In genomic region chr5:75154621-75155235, GRCm38 (mm10) we compare ENCODE assay signal across 8 mouse cellular contexts. TPM values are rescaled to one million over a fixed set of nuclear protein-coding genes. Genes with fewer than 3 reads are reported as not detected.
A peak's percentile ranks its signal among the peaks of the same experiment; 100 is the strongest.
DNase-seq lines count a peak whose midpoint lies in the region; ATAC-seq and TF ChIP-seq lines count a peak whose summit lies in the region.

No protein-coding gene starts in this region.

- H3K27me3 ChIP-seq in CH12.LX (replicated peaks) = peaks cover 20% of the 10 kb centered on the region
- H3K27me3 ChIP-seq in kidney, adult 2 months (replicated peaks; ENCODE audit: control insufficient read depth, insufficient read depth, low read length) = peaks cover 10% of the 10 kb centered on the region
- H3K27me3 ChIP-seq in lung, postnatal 0 days (replicated peaks; ENCODE audit: insufficient read depth, low read length) = peaks cover 37% of the 10 kb centered on the region

- H3K9me3 ChIP-seq in CH12.LX (replicated peaks; ENCODE audit: low read length) = peaks cover 11% of the 10 kb centered on the region
- H3K9me3 ChIP-seq in lung, postnatal 0 days (ENCODE audit: low read length) = no peaks in the 10 kb centered on the region

- TF ChIP-seq POLR2A in CH12.LX (IDR thresholded peaks at IDR 0.05; ENCODE audit: low read depth, low read length) = no peak
- no peak for TF ChIP-seq POLR2A in bone marrow macrophage, adult 2 months (IDR thresholded peaks at IDR 0.05; ENCODE audit: borderline replicate concordance, low read depth, low read length)
- no peak for TF ChIP-seq POLR2A in kidney, adult 2 months (IDR thresholded peaks at IDR 0.05; ENCODE audit: low read depth, low read length)

- dilution Hi-C loops in CH12.LX (cut with MboI; ENCODE audit: extremely low pct_ligation_motif_present, extremely low pct_unique_long_range_greater_than_20kb, low sequenced_read_pairs) = no loop called here

- peaks cover 0 to 22% of the 10 kb centered on the region in 2 experiments; a peak in 2 of 4 replicates for H3K4me1 ChIP-seq in CH12.LX (ENCODE audit: control insufficient read depth in 1 of 2, insufficient read depth in 2 of 2)
- peaks cover 9% of the 10 kb centered on the region; the same call in 1 of the 2 replicates for H3K4me1 ChIP-seq in bone marrow macrophage, adult 2 months (ENCODE audit: control insufficient read depth, insufficient read depth, low read length)
- no peaks in the 10 kb centered on the region; the same call in 1 of the 2 replicates for H3K4me1 ChIP-seq in kidney, adult 2 months (ENCODE audit: control insufficient read depth, insufficient read depth, low read length)
- H3K4me1 ChIP-seq in lung, postnatal 0 days (ENCODE audit: insufficient read depth, low read depth, low read length) = no peaks in the 10 kb centered on the region; the same call in 1 of the 2 replicates

- WGBS in kidney, adult 2 months = 1% methylated on average over 21 of the region's 21 CpGs
- 5% methylated on average over 21 of the region's 21 CpGs for WGBS in lung, postnatal 0 days

- peak overlapping the region in 1 of 3 experiments; percentile 29 for H3K4me3 ChIP-seq in CH12.LX (replicated peaks in 1 of 3; ENCODE audit: low read depth in 2 of 3, low read length in 2 of 3, poor library complexity in 1 of 3)
- H3K4me3 ChIP-seq in bone marrow macrophage, adult 2 months (ENCODE audit: insufficient read depth, low read length) = peak overlapping the region; percentile 49; the same call in 1 of the 2 replicates
- peak overlapping the region; percentile 56 for H3K4me3 ChIP-seq in kidney, adult 2 months (ENCODE audit: insufficient read depth, low read depth, low read length)
- H3K4me3 ChIP-seq in lung, postnatal 0 days (ENCODE audit: low read depth, low read length) = peak overlapping the region; percentile 43

- no peak for TF ChIP-seq EP300 in CH12.LX (IDR thresholded peaks at IDR 0.05; ENCODE audit: low read length)
- no peak for TF ChIP-seq EP300 in lung, postnatal 0 days (IDR thresholded peaks at IDR 0.05)

- H3K79me2 ChIP-seq in CH12.LX (replicated peaks; ENCODE audit: control insufficient read depth, extremely low read depth, insufficient read depth, poor library complexity, severe bottlenecking) = no peaks in the 10 kb centered on the region

- DNase-seq in CH12.LX (ENCODE audit: extremely low read depth) = peak; percentile 21
- DNase-seq in gastrocnemius, postnatal 36 days = peak; percentile 54
- DNase-seq in kidney, adult 2 months = peak; percentile 43
- DNase-seq in lung, postnatal 0 days (ENCODE audit: low spot score) = peak; percentile 61
- DNase-seq in testis, postnatal 10 days (ENCODE audit: low spot score) = peak; percentile 76
- no peak for DNase-seq in right cerebral cortex, postnatal 36 days (ENCODE audit: low spot score in 2 of 2)
- DNase-seq in layer of hippocampus, adult 9-11 months = no peak

- H3K4me2 ChIP-seq in CH12.LX (ENCODE audit: insufficient read depth, low read depth, poor library complexity, severe bottlenecking) = peak overlapping the region; percentile 93
- H3K4me2 ChIP-seq in lung, postnatal 0 days (replicated peaks; ENCODE audit: low read depth, low read length) = peak overlapping the region; percentile 43

- no peak for TF ChIP-seq CTCF in CH12.LX (conservative IDR thresholded peaks at IDR 0.05 in 1 of 2, IDR thresholded peaks at IDR 0.05 in 1 of 2; ENCODE audit: low read depth in 2 of 2, low read length in 2 of 2)
- TF ChIP-seq CTCF in bone marrow macrophage, adult 2 months (IDR thresholded peaks at IDR 0.05; ENCODE audit: low read depth, low read length) = no peak
- TF ChIP-seq CTCF in kidney, adult 2 months (conservative IDR thresholded peaks at IDR 0.05; ENCODE audit: insufficient read depth, insufficient read length, low read depth, low read length) = no peak
- TF ChIP-seq CTCF in lung, postnatal 0 days (IDR thresholded peaks at IDR 0.05) = no peak

- in situ Hi-C loops in CH12.LX (cut with MboI; ENCODE audit: low pct_ligation_motif_present, low pct_unique_long_range_greater_than_20kb, low sequenced_read_pairs) = loop anchor here (10.0 to 25.0 kb wide), 5 partner anchors 360 to 1300 kb away; no protein-coding TSS in a partner anchor

- no peak for TF ChIP-seq RAD21 in CH12.LX (IDR thresholded peaks at IDR 0.05; ENCODE audit: low read depth, low read length)

- H3K36me3 ChIP-seq in CH12.LX (replicated peaks in 1 of 2; ENCODE audit: control insufficient read depth in 1 of 2, insufficient read depth in 1 of 2, low read length in 1 of 2) = no peaks in the 10 kb centered on the region
- H3K36me3 ChIP-seq in kidney, adult 2 months (ENCODE audit: control insufficient read depth, insufficient read depth, low read length) = no peaks in the 10 kb centered on the region
- no peaks in the 10 kb centered on the region for H3K36me3 ChIP-seq in lung, postnatal 0 days (ENCODE audit: insufficient read depth, low read length)

- ATAC-seq in lung, postnatal 0 days = no peak

- H3K9ac ChIP-seq in CH12.LX (ENCODE audit: insufficient read depth, low read depth) = no peak overlapping the region
- H3K9ac ChIP-seq in lung, postnatal 0 days (replicated peaks; ENCODE audit: low read depth) = peak overlapping the region; percentile 50; the same call in 1 of the 2 replicates

- intact Hi-C loops in gastrocnemius, postnatal 36 days (cut with DNase I) = loop anchor here (5.0 to 10.0 kb wide), 4 partner anchors 207 to 1300 kb away; no protein-coding TSS in a partner anchor

- no peak overlapping the region for H3K27ac ChIP-seq in CH12.LX (ENCODE audit: insufficient read depth, low read depth)
- H3K27ac ChIP-seq in bone marrow macrophage, adult 2 months (ENCODE audit: insufficient read depth, low read depth, low read length) = no peak overlapping the region
- peak overlapping the region; percentile 43 for H3K27ac ChIP-seq in kidney, adult 2 months (ENCODE audit: insufficient read depth, low read depth, low read length)
- peak overlapping the region; percentile 69 for H3K27ac ChIP-seq in lung, postnatal 0 days (ENCODE audit: low read length)

TF ChIP-seq in CH12.LX, 34 proteins besides CTCF, POLR2A, EP300 and RAD21:
- TF ChIP-seq CHD1 (IDR thresholded peaks at IDR 0.05; ENCODE audit: low read depth, low read length) (no peak), CHD2 (IDR thresholded peaks at IDR 0.05; ENCODE audit: low read length) (peak; percentile 22; the same call in 1 of the 2 replicates), MEF2A (IDR thresholded peaks at IDR 0.05; ENCODE audit: borderline replicate concordance, low read depth, low read length) (no peak)

RNA-seq across cellular contexts. Expression of gene Pdgfra, which starts 2.6 kb away (rescaled TPM):
- total RNA-seq in CH12.LX (2012; rRNA removed) (0.04 and 0.25 TPM in 2 replicates), CH12.LX (2014; rRNA removed) (0.13 TPM in 1 of 2 replicates, not detected in the other)
- 0.10 and 0.13 TPM in 2 replicates for polyA plus RNA-seq in CH12.LX (2012; ENCODE audit: insufficient read length, low read depth)
- polyA plus RNA-seq in bone marrow macrophage, adult 2 months (2012; ENCODE audit: insufficient read depth, insufficient read length, missing spikeins) = 0.23 and 0.27 TPM in 2 replicates
- total RNA-seq in gastrocnemius, postnatal 36 days (2021) = 10 to 100 TPM; 17.4 to 17.5 TPM
- 22.6 and 26.0 TPM in 2 replicates for polyA plus RNA-seq in kidney, adult 2 months (2012; rRNA removed)
- polyA plus RNA-seq in lung, postnatal 0 days (2015; fragmentation: Nextera tagmentation; extraction: Ambion mirVana) = 14.2 and 15.9 TPM in 2 replicates

Comparison
In these comparisons a context has a peak if more than half of its experiments do, and no peak if none do; other contexts are left out.
1. DNase-seq: peak in CH12.LX (single experiment), gastrocnemius, postnatal 36 days (2 of 2), kidney, adult 2 months (single experiment), lung, postnatal 0 days (single experiment) and testis, postnatal 10 days (single experiment); none in right cerebral cortex, postnatal 36 days (0 of 2) and layer of hippocampus, adult 9-11 months (single experiment).
2. H3K27ac ChIP-seq: peak in kidney, adult 2 months (single experiment) and lung, postnatal 0 days (single experiment); none in CH12.LX (single experiment) and bone marrow macrophage, adult 2 months (single experiment).
3. RNA of gene Pdgfra, which starts 2.6 kb away (polyA plus RNA-seq): 22.6 to 26.0 TPM in kidney, adult 2 months and 14.2 to 15.9 TPM in lung, postnatal 0 days; 0.23 to 0.27 TPM in bone marrow macrophage, adult 2 months and 0.10 to 0.13 TPM in CH12.LX; every median in the first group is over 10 times any median in the second.